18 mouse cellular contexts compared by ENCODE assay signal in genomic region chr7:97438986-97439385, GRCm38 (mm10). TPM values are rescaled to one million over a fixed set of nuclear protein-coding genes. Genes with fewer than 3 reads are reported as not detected.
"Had no signal": no experiment of that assay in that cellular context is flagged by ENCODE, and none has a peak within 500 bp of the region (broad histone marks: within the 10 kb centered on the region; RNA-seq: fewer than 3 reads in every experiment).

No protein-coding gene starts in this region.

- H3K27me3 ChIP-seq: kidney, embryonic 15.5 days; lung, embryonic 15.5 days; megakaryocyte, embryonic 14.5 days; midbrain, embryonic 13.5 days; neural tube, embryonic 13.5 days had no signal

- H3K9ac ChIP-seq: kidney, embryonic 15.5 days; liver, embryonic 14.5 days; lung, embryonic 15.5 days; midbrain, embryonic 13.5 days; neural tube, embryonic 13.5 days had no signal

- ATAC-seq: midbrain, embryonic 13.5 days; midbrain, embryonic 16.5 days had no signal

- DNase-seq: kidney, adult 11 months; kidney, adult 8-10 months; kidney, postnatal 14 days; kidney, postnatal 4 days; lung, postnatal 14 days; thymus, adult 2 months; thymus, postnatal 25 days had no signal

- H3K27ac ChIP-seq: kidney, embryonic 15.5 days; liver, embryonic 14.5 days; lung, embryonic 15.5 days; macrophage; midbrain, embryonic 10.5 days; midbrain, embryonic 13.5 days; neural tube, embryonic 13.5 days had no signal

- H3K4me2 ChIP-seq: kidney, embryonic 15.5 days; lung, embryonic 15.5 days; midbrain, embryonic 13.5 days; neural tube, embryonic 13.5 days had no signal

- H3K4me1 ChIP-seq: kidney, embryonic 15.5 days; midbrain, embryonic 10.5 days; midbrain, embryonic 13.5 days had no signal

- H3K9me3 ChIP-seq: kidney, embryonic 15.5 days; lung, embryonic 15.5 days; midbrain, embryonic 13.5 days; neural tube, embryonic 13.5 days had no signal

- H3K4me3 ChIP-seq: kidney, embryonic 15.5 days; lung, embryonic 15.5 days; megakaryocyte, embryonic 14.5 days; midbrain, embryonic 10.5 days; midbrain, embryonic 13.5 days; myocyte; neural tube, embryonic 13.5 days had no signal

- H3K36me3 ChIP-seq: kidney, embryonic 15.5 days; lung, embryonic 15.5 days; midbrain, embryonic 10.5 days; midbrain, embryonic 13.5 days; neural tube, embryonic 13.5 days had no signal

RNA-seq across cellular contexts. Expression of gene Thrsp, which starts 21.5 kb away (rescaled TPM):
- total RNA-seq: monocyte, adult 5-6 weeks had no signal
- polyA plus RNA-seq: macrophage had no signal
